ENCODE assay signal across 13 mouse cellular contexts in genomic region chr14:41648176-41648575, GRCm38 (mm10). TPM values are rescaled to one million over a fixed set of nuclear protein-coding genes. Genes with fewer than 3 reads are reported as not detected.
"Had no signal": no experiment of that assay in that cellular context is flagged by ENCODE, and none has a peak within 500 bp of the region (broad histone marks: within the 10 kb centered on the region; RNA-seq: fewer than 3 reads in every experiment).

No protein-coding gene starts in this region.

RNA-seq across cellular contexts. Expression of gene Gm3676, which starts 1.9 kb away (rescaled TPM):
- total RNA-seq: left cerebral cortex, adult 18-20 months; left cerebral cortex, adult 2 months; left cerebral cortex, postnatal 10 days; left cerebral cortex, postnatal 14 days; left cerebral cortex, postnatal 25 days; left cerebral cortex, postnatal 4 days; liver, adult 2 months; megakaryocyte progenitor cell, adult 5-6 weeks; megakaryocyte, adult 5-6 weeks; megakaryocyte-erythroid progenitor cell, adult 5-6 weeks; midbrain, postnatal 0 days; monocyte, adult 5-6 weeks had no signal

RNA-seq across cellular contexts. Expression of gene Gm3072, which starts 23.8 kb away (rescaled TPM):
- total RNA-seq: left cerebral cortex, adult 18-20 months; left cerebral cortex, adult 2 months; left cerebral cortex, adult 8-10 months; left cerebral cortex, postnatal 10 days; left cerebral cortex, postnatal 14 days; left cerebral cortex, postnatal 25 days; left cerebral cortex, postnatal 4 days; liver, adult 2 months; megakaryocyte progenitor cell, adult 5-6 weeks; megakaryocyte, adult 5-6 weeks; megakaryocyte-erythroid progenitor cell, adult 5-6 weeks; midbrain, postnatal 0 days; monocyte, adult 5-6 weeks had no signal

RNA-seq across cellular contexts. Expression of gene Gm8068, which starts 53.5 kb away (rescaled TPM):
- total RNA-seq: left cerebral cortex, adult 18-20 months; left cerebral cortex, adult 2 months; left cerebral cortex, adult 8-10 months; left cerebral cortex, postnatal 10 days; left cerebral cortex, postnatal 14 days; left cerebral cortex, postnatal 25 days; left cerebral cortex, postnatal 4 days; liver, adult 2 months; megakaryocyte progenitor cell, adult 5-6 weeks; megakaryocyte, adult 5-6 weeks; megakaryocyte-erythroid progenitor cell, adult 5-6 weeks; midbrain, postnatal 0 days; monocyte, adult 5-6 weeks had no signal
